Mouse (Mus musculus) embryonic fibroblast, embryonic 13.5 days (primary cell): Measurements from ENCODE around the gene Krtap4-8.
"Not testable (repeated sequence)": the region's sequence is repeated elsewhere in the genome, so short reads cannot be mapped to it uniquely, and the experiment has no call there.

ENCODE experiments used
- CTCF ChIP-seq: IDR thresholded peaks from 2 replicates; pipeline ENCODE4 v1.5.1; 2011; ENCODE audit warnings: mild to moderate bottlenecking, control low read depth, low read length, moderate library complexity, borderline replicate concordance; ENCODE audit not compliant: insufficient read depth
- POLR2A ChIP-seq: IDR thresholded peaks from 2 replicates; pipeline ENCODE4 v1.6.1; 2011; ENCODE audit warnings: low read depth, mild to moderate bottlenecking, control low read depth, low read length, moderate library complexity

DNA sequence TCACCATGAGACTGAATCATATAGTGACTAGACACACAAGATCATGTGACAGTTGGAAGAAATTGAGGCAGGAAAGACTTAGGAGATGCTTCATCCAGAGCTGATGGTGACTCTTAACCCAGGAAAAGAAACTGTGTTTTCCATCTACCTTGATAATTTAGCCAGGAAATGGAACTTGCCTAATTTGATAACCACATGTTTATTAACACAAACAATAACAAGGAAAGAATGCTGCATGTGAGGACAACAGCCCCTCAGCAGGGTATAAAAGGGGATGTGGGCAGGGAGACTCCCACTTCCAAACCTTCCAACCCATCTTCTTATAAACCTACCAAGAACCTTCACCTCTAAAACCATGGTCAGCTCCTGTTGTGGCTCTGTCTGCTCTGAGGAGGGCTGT, 4.4 kb upstream of the Krtap4-8 start, which contains the start of gene Krtap4-9:
- not testable (repeated sequence) for TF ChIP-seq CTCF, POLR2A
